Comparison of ENCODE assay signal across 8 mouse cellular contexts in the genomic region with DNA sequence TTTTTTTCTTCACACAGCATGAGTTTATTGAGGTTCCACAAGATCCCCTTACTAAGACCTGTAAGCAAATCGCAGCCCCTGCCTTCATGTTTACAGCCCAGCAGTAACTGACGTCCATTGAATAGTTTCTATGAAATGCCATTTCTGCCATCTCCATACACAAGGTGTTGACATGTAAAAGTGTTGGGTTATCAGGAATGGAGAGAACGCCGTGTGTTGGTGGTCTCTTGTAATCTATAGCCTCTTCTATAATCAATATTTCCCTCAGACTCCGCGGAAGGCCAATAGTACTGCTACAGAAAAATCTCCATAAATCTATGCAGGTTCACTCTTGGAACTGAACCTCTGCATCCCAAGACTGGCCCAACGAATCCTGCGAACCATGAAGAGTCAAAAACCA. TPM values are rescaled to one million over a fixed set of nuclear protein-coding genes. Genes with fewer than 3 reads are reported as not detected.
DNase-seq lines count a peak whose midpoint lies in the region; ATAC-seq and TF ChIP-seq lines count a peak whose summit lies in the region.

No protein-coding gene starts in this region.

- intact Hi-C loops in left cerebral cortex, adult 2 months (cut with DNase I), result loop anchor here (2.0 to 5.0 kb wide), 3 partner anchors 92 to 227 kb away; no protein-coding TSS in a partner anchor

- H3K4me2 ChIP-seq in embryonic facial prominence, embryonic 15.5 days (replicated peaks), result peak overlapping the region; percentile 86
- peak overlapping the region; percentile 90 for H3K4me2 ChIP-seq in intestine, embryonic 16.5 days (ENCODE audit: low read depth, low read length)
- peak overlapping the region; percentile 75 for H3K4me2 ChIP-seq in neural tube, embryonic 12.5 days (replicated peaks)

- H3K4me3 ChIP-seq in left cerebral cortex, adult 2 months, result peak overlapping the region; percentile 62
- peak overlapping the region; percentile 58 for H3K4me3 ChIP-seq in embryonic facial prominence, embryonic 15.5 days (replicated peaks)
- H3K4me3 ChIP-seq in intestine, embryonic 16.5 days (ENCODE audit: low read length), result peak overlapping the region; percentile 56
- H3K4me3 ChIP-seq in neural tube, embryonic 12.5 days, result peak overlapping the region; percentile 48

- no peak for TF ChIP-seq CTCF in left cerebral cortex, adult 2 months (IDR thresholded peaks at IDR 0.05)

- H3K9ac ChIP-seq in embryonic facial prominence, embryonic 15.5 days, result peak overlapping the region; percentile 50
- peak overlapping the region; percentile 73 for H3K9ac ChIP-seq in intestine, embryonic 16.5 days (ENCODE audit: low read depth, low read length)
- H3K9ac ChIP-seq in neural tube, embryonic 12.5 days, result peak overlapping the region; percentile 51; the same call in 1 of the 2 replicates

- H3K36me3 ChIP-seq in embryonic facial prominence, embryonic 15.5 days, result no peaks in the 10 kb centered on the region
- no peaks in the 10 kb centered on the region for H3K36me3 ChIP-seq in intestine, embryonic 16.5 days (ENCODE audit: control insufficient read depth, insufficient read depth, low read length)
- no peaks in the 10 kb centered on the region for H3K36me3 ChIP-seq in neural tube, embryonic 12.5 days

- H3K9me3 ChIP-seq in embryonic facial prominence, embryonic 15.5 days (replicated peaks), result no peaks in the 10 kb centered on the region
- H3K9me3 ChIP-seq in intestine, embryonic 16.5 days (ENCODE audit: control insufficient read depth, low read length), result no peaks in the 10 kb centered on the region
- no peaks in the 10 kb centered on the region for H3K9me3 ChIP-seq in neural tube, embryonic 12.5 days

- H3K27ac ChIP-seq in left cerebral cortex, adult 2 months, result peak overlapping the region; percentile 82; the same call in 1 of the 2 replicates
- H3K27ac ChIP-seq in embryonic facial prominence, embryonic 15.5 days (replicated peaks), result 0 out of 2 replicates have a peak overlapping the region, but pooled peaks have one; percentile 63
- peak overlapping the region; percentile 65 for H3K27ac ChIP-seq in intestine, embryonic 16.5 days (ENCODE audit: low read length)
- no peak overlapping the region for H3K27ac ChIP-seq in neural tube, embryonic 12.5 days

- 48% methylated on average over 8 of the region's 8 CpGs for WGBS in embryonic facial prominence, embryonic 15.5 days
- 38% methylated on average over 8 of the region's 8 CpGs for WGBS in intestine, embryonic 16.5 days
- WGBS in neural tube, embryonic 12.5 days, result 39% methylated on average over 8 of the region's 8 CpGs

- DNase-seq in left cerebral cortex, adult 2 months (ENCODE audit: extremely low spot score in 1 of 2, low spot score in 2 of 2), result no peak
- DNase-seq in left cerebral cortex, adult 18-20 months (ENCODE audit: low spot score in 2 of 2), result no peak
- no peak for DNase-seq in left cerebral cortex, adult 11 months (ENCODE audit: low spot score)
- no peak for DNase-seq in cerebellum, adult 8-10 months

- H3K4me1 ChIP-seq in embryonic facial prominence, embryonic 15.5 days, result peaks cover 39% of the 10 kb centered on the region
- H3K4me1 ChIP-seq in intestine, embryonic 16.5 days (ENCODE audit: control insufficient read depth, insufficient read depth, low read length), result peaks cover 24% of the 10 kb centered on the region
- H3K4me1 ChIP-seq in neural tube, embryonic 12.5 days, result peaks cover 28% of the 10 kb centered on the region

- H3K27me3 ChIP-seq in embryonic facial prominence, embryonic 15.5 days, result no peaks in the 10 kb centered on the region
- H3K27me3 ChIP-seq in intestine, embryonic 16.5 days (replicated peaks; ENCODE audit: control insufficient read depth, insufficient read depth, low read length), result no peaks in the 10 kb centered on the region
- no peaks in the 10 kb centered on the region for H3K27me3 ChIP-seq in neural tube, embryonic 12.5 days (replicated peaks)

- no peak for ATAC-seq in embryonic facial prominence, embryonic 15.5 days (ENCODE audit: insufficient number of reproducible peaks, low FRiP score, low TSS enrichment, low read depth)
- no peak for ATAC-seq in intestine, embryonic 16.5 days
- no peak for ATAC-seq in neural tube, embryonic 12.5 days (ENCODE audit: low FRiP score, low read depth)
- ATAC-seq in erythroid progenitor cell, adult 5-6 weeks (replicated peaks; ENCODE audit: low FRiP score, poor library complexity, severe bottlenecking), result no peak

RNA-seq across cellular contexts. Expression of a gene that starts 1.1 kb away (rescaled TPM):
- 10 to 100 TPM; 60.1 to 70.5 TPM for total RNA-seq in left cerebral cortex, adult 2 months (2021)
- 10 to 100 TPM; 58.6 to 65.9 TPM for total RNA-seq in left cerebral cortex, adult 18-20 months (2021)
- polyA plus RNA-seq in embryonic facial prominence, embryonic 15.5 days (2015; fragmentation: Nextera tagmentation; extraction: Ambion mirVana), result 43.6 and 54.7 TPM in 2 replicates
- 31.2 and 32.8 TPM in 2 replicates for polyA plus RNA-seq in intestine, embryonic 16.5 days (2015; fragmentation: Nextera tagmentation; extraction: Ambion mirVana)
- polyA plus RNA-seq in neural tube, embryonic 12.5 days (2016; fragmentation: Nextera tagmentation; extraction: Ambion mirVana), result 80.5 and 88.5 TPM in 2 replicates
- total RNA-seq in erythroid progenitor cell, adult 5-6 weeks (2015; ENCODE audit: low replicate concordance), result 1.3 and 3.2 TPM in 2 replicates
- not detected in 2 replicates for total RNA-seq in erythroid progenitor cell, adult 5-6 weeks (2017; ENCODE audit: low replicate concordance)

RNA-seq across cellular contexts. Expression of a gene that starts 56.2 kb away (rescaled TPM):
- 100 to 1,000 TPM; 878 to 888 TPM for total RNA-seq in left cerebral cortex, adult 2 months (2021)
- total RNA-seq in left cerebral cortex, adult 18-20 months (2021), result 100 to 1,000 TPM; 871 to 967 TPM
- 49.6 and 64.0 TPM in 2 replicates for polyA plus RNA-seq in embryonic facial prominence, embryonic 15.5 days (2015; fragmentation: Nextera tagmentation; extraction: Ambion mirVana)
- polyA plus RNA-seq in intestine, embryonic 16.5 days (2015; fragmentation: Nextera tagmentation; extraction: Ambion mirVana), result 75.0 and 89.7 TPM in 2 replicates
- 696 and 765 TPM in 2 replicates for polyA plus RNA-seq in neural tube, embryonic 12.5 days (2016; fragmentation: Nextera tagmentation; extraction: Ambion mirVana)
- 7.2 TPM in 1 of 2 replicates, not detected in the other for total RNA-seq in erythroid progenitor cell, adult 5-6 weeks (2015; ENCODE audit: low replicate concordance)
- total RNA-seq in erythroid progenitor cell, adult 5-6 weeks (2017; ENCODE audit: low replicate concordance), result 0.39 TPM in 1 of 2 replicates, not detected in the other

Comparison
In these comparisons a context has a peak if more than half of its experiments do, and no peak if none do; other contexts are left out.
1. RNA of a gene that starts 1.1 kb away (total RNA-seq): 60.1 to 70.5 TPM in left cerebral cortex, adult 2 months and 58.6 to 65.9 TPM in left cerebral cortex, adult 18-20 months; 1.3 to 3.2 TPM in erythroid progenitor cell, adult 5-6 weeks; every median in the first group is over 10 times any median in the second.
2. RNA of a gene that starts 56.2 kb away (total RNA-seq): 871 to 967 TPM in left cerebral cortex, adult 18-20 months and 878 to 888 TPM in left cerebral cortex, adult 2 months; 0.39 to 7.2 TPM in erythroid progenitor cell, adult 5-6 weeks; every median in the first group is over 100 times any median in the second.
3. Peak in every context shown above with its lines, with median percentiles within 50 percentile points of each other: H3K4me3 ChIP-seq, H3K4me2 ChIP-seq and H3K9ac ChIP-seq.